Mouse (Mus musculus): ENCODE results near the gene Gm3238.

- TF ChIP-seq POLR2A (IDR thresholded peaks at IDR 0.05; ENCODE audit: control insufficient read depth, low read depth, low read length) (no peak), CTCF (IDR thresholded peaks at IDR 0.05; ENCODE audit: control insufficient read depth, insufficient read depth, insufficient replicate concordance, low read depth, low read length) (no peak)
These were observed 48.1 kb upstream of the Gm3238 start for GRCm38 (mm10) chr10:77819203-77819602.

Data from testis, adult 2 months (tissue).